25 mouse cellular contexts compared by ENCODE assay signal in genomic region chr17:57796668-57797311, GRCm38 (mm10). TPM values are rescaled to one million over a fixed set of nuclear protein-coding genes. Genes with fewer than 3 reads are reported as not detected.
"Had no signal": no experiment of that assay in that cellular context is flagged by ENCODE, and none has a peak within 500 bp of the region (broad histone marks: within the 10 kb centered on the region; RNA-seq: fewer than 3 reads in every experiment).

No protein-coding gene starts in this region.

- H3K36me3 ChIP-seq: neural tube, embryonic 13.5 days; neural tube, embryonic 15.5 days; stomach, embryonic 15.5 days had no signal

- H3K4me2 ChIP-seq: neural tube, embryonic 13.5 days; neural tube, embryonic 15.5 days; stomach, embryonic 15.5 days had no signal

- H3K4me1 ChIP-seq: neural tube, embryonic 13.5 days; neural tube, embryonic 15.5 days; stomach, embryonic 15.5 days had no signal

- H3K9me3 ChIP-seq: neural tube, embryonic 13.5 days; neural tube, embryonic 15.5 days; stomach, embryonic 15.5 days had no signal

- H3K27me3 ChIP-seq: neural tube, embryonic 13.5 days; neural tube, embryonic 15.5 days; stomach, embryonic 15.5 days had no signal

- H3K4me3 ChIP-seq: neural tube, embryonic 13.5 days; neural tube, embryonic 15.5 days; stomach, embryonic 15.5 days had no signal

- H3K27ac ChIP-seq: neural tube, embryonic 13.5 days; neural tube, embryonic 15.5 days; stomach, embryonic 15.5 days; stomach, postnatal 0 days had no signal

- DNase-seq: retina, postnatal 1 day; right cerebral cortex, adult 18-20 months; right cerebral cortex, postnatal 14 days; right cerebral cortex, postnatal 25 days; right cerebral cortex, postnatal 4 days; spleen, adult 18-20 months; thymus, adult 18-20 months; thymus, adult 2 months; thymus, postnatal 14 days; thymus, postnatal 25 days; thymus, postnatal 36 days; thymus, postnatal 4 days had no signal

- H3K9ac ChIP-seq: neural tube, embryonic 13.5 days; neural tube, embryonic 15.5 days; stomach, embryonic 15.5 days had no signal

RNA-seq across cellular contexts. Expression of gene Cntnap5c, which starts 27.4 kb away (rescaled TPM):
- total RNA-seq: neutrophil, adult 5-6 weeks had no signal
- polyA plus RNA-seq: small intestine, adult 2 months; spleen, adult 2 months; stomach, embryonic 14.5 days; stomach, embryonic 15.5 days; stomach, embryonic 16.5 days; stomach, postnatal 0 days; thymus, postnatal 0 days had no signal

RNA-seq across cellular contexts. Expression of gene Gm21834, which starts 54.8 kb away (rescaled TPM):
- total RNA-seq: neutrophil, adult 5-6 weeks had no signal
- polyA plus RNA-seq: neural tube, embryonic 13.5 days; neural tube, embryonic 14.5 days; neural tube, embryonic 15.5 days; small intestine, adult 2 months; spleen, adult 2 months; stomach, embryonic 14.5 days; stomach, embryonic 15.5 days; stomach, embryonic 16.5 days; stomach, postnatal 0 days; testis, adult 2 months; thymus, adult 2 months; thymus, postnatal 0 days; urinary bladder, adult 2 months had no signal
